Mouse (Mus musculus) spleen, adult 2 months (tissue): ENCODE data around the gene 1110008P14Rik.

ENCODE experiments used
- CTCF ChIP-seq: fragments of 200-500 bp; IDR thresholded peaks from 2 replicates; pipeline ENCODE4 v1.5.1; 2011; ENCODE audit warnings: mild to moderate bottlenecking, inconsistent platforms; ENCODE audit not compliant: insufficient read depth, insufficient read length, insufficient replicate concordance; ENCODE audit errors: extremely low read depth
- POLR2A ChIP-seq: fragments of 200-500 bp; IDR thresholded peaks from 2 replicates; pipeline ENCODE4 v1.6.1; 2011; ENCODE audit warnings: low read depth, low read length, inconsistent platforms

DNA sequence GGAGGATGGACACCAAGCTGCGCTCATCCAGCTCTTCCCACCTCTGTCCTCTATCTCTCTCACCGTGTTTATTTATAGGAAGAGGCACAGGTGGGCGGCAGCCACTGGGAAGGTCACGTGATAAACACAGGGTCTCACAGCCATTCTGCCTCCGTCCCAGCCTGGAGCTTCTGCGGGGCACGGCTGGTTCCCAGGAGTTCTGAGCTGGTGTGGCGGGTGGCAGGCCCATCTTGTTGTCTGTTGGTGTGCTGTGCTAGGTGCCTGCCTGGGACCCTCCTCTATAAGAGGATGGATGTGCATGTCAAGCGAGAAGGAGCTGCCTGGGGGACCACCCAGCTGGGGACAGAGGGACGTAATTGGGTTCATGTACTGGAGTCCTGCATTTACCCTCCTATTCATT lies 23.4 kb downstream of the 1110008P14Rik start:
- TF ChIP-seq CTCF, result no peak
- TF ChIP-seq POLR2A, result no peak
